Mouse (Mus musculus): ENCODE data around the gene Gm8909. TPM values are rescaled to one million over a fixed set of nuclear protein-coding genes. Genes with fewer than 3 reads are reported as not detected.
"Not testable (repeated sequence)": the region's sequence is repeated elsewhere in the genome, so short reads cannot be mapped to it uniquely, and the experiment has no call there.

Gm8909 gene
- total RNA-seq (2021) = not detected

DNA sequence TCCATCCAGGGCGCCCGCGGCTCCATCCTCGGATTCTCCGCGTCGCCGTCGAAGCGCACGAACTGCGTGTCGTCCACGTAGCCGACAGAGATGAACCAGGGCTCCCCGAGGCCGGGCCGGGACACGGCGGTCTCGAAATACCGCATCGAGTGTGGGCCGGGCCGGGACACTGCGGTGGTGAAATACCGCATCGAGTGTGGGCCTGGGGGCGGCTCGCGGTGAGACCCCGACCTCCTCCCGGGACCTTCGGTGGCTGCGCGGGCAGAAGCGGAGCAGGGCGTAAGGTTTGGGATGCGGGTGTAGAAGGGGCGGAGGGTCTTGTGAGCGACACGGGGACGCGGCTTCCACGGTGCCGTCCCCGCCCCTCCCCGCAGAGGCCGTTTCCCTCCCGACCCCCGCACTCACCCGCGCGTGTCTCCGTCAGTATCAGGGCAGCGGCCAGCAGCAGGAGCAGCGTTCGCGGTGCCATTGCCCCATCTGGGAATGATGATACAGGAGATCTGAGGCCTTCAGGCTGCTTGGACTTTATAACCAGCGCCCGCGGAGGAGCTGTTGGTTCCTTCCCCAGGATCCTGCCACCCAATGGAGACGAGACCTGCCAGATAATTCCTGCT lies at the start of gene Gm8909:
Gm8909 (minus strand) TSS at position 499 of the 614 bp plus-strand sequence.
- DNase-seq (ENCODE audit: extremely low spot score in 1 of 2, low spot score in 1 of 2) = no peak

- no peak for DNase-seq (ENCODE audit: extremely low spot score in 1 of 2, low spot score in 1 of 2)
These were observed 47.2 kb upstream of the Gm8909 start for GRCm38 (mm10) chr17:36215586-36215985.

DNA sequence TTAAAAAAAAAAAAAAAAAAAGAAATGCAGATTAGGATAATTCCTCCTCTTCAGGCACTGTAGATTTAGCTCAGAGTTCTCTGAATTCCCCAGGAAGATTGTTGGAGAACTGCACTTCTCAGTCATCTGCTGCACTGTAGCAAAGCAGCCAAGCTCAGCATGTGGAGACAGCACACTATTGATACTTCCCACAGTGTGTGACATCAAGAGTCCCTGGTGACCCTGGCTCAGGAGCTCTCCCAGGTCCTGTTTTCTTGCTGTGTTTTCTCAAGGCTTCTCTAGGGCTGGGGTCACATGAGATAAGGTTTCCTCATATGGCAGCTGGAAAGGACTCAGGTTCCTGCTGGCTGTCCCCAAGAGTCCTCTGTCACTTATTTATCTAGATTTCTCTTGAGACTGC lies 38.5 kb upstream of the Gm8909 start:
- no peak for DNase-seq (ENCODE audit: extremely low spot score in 1 of 2, low spot score in 1 of 2)

DNA sequence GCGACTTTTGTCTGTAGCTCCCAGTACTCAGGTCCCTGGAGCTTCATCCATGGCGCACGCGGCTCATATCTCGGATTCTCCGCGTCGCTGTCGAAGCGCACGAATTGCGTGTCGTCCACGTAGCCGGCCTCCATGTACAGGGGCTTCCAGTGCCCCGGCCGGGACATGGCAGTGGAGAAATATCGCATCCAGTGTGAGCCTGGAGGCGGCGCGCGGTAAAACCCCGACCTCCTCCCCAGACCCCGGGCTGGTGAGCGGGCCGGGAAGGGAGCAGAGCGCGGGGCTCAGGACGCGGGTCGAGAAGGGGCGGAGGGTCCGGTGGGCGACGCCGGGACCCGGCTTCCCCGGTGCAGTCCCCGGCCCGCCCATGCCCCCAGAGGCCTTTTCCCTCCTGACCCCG lies 37.5 kb upstream of the Gm8909 start:
- no peak for DNase-seq (ENCODE audit: extremely low spot score in 1 of 2, low spot score in 1 of 2)

GRCm38 (mm10) chr17:36205456-36205855 lies 37.1 kb upstream of the Gm8909 start:
- no peak for DNase-seq (ENCODE audit: extremely low spot score in 1 of 2, low spot score in 1 of 2)

DNA sequence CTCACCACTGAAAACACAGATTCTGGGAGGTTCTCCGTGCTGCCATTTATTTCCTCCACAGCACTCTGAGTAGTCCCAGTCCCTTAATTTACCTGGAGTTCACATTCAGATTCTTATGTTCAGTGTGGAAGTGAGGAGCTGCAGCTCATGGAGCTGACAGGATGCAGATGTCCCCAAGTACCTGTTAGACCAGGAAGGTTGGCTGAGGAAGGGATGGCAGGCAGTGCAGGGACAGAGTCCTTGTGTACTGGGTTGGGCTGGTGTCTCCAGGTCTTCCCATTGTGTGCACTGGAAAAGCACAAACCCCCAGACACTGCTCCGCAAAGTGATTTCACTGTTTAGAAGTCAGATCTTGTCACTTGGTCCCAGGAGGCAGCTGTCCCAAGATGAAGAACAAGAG lies 33.5 kb upstream of the Gm8909 start:
- no peak for DNase-seq (ENCODE audit: extremely low spot score in 1 of 2, low spot score in 1 of 2)

- DNase-seq (ENCODE audit: extremely low spot score in 1 of 2, low spot score in 1 of 2) = no peak
These were observed 30.0 kb upstream of the Gm8909 start for GRCm38 (mm10) chr17:36198317-36198716.

DNA sequence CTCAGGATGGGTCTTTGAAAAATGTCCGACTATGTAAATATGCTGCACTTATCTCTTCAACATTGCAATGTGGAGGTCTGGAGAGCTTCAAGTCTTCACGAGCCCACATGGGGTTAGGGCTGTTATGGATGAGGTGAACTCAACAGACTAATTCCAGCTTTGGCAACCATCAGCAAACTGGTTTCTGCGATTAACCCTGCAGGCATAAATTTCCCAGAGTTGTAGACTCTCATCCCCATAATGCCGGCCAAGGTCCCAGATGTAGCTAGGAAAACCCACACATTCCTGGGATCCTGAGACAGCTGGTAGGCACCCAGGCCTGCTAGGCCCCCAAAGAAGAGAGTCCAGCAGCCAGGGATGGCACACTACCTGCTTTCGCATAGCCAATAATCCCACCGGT lies 26.1 kb upstream of the Gm8909 start:
- no peak for DNase-seq (ENCODE audit: extremely low spot score in 1 of 2, low spot score in 1 of 2)

DNA sequence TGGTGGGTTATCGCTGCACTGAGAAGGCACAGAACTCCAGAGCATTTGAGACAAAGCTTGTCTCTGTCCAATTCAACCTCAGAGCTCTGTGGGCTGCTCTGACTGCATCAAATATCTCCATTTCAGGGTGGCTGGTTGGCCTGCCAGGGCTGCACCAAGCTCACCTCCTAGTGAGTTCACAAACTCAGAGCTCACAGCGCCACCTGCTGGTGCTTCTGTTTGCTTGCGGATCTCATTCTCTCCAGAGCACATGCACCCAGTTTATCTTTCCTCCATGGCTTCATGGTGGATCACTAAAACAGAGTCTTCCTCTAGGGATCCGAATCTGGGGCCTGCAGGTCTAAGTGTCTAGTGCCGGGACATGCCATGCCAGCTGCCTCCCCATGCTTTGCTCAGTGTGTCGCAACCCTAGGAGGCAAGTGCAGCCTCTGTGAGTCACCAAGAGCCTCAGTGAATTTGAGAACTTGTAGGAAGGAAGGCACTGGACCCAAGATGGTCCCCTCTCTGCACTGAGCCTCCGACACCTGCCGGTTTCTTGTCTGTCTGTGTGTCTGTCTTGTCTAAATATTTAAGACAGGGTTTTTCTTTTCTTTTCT lies 25.3 kb upstream of the Gm8909 start:
- peak; percentile 22 to 74 for DNase-seq (ENCODE audit: extremely low spot score in 1 of 2, low spot score in 1 of 2)

- no peak for DNase-seq (ENCODE audit: extremely low spot score in 1 of 2, low spot score in 1 of 2)
These were observed 24.0 kb upstream of the Gm8909 start for GRCm38 (mm10) chr17:36192371-36192770.

- DNase-seq (ENCODE audit: extremely low spot score in 1 of 2, low spot score in 1 of 2) = no peak
These were observed 21.8 kb upstream of the Gm8909 start, which contains the start of gene H2-T3 for GRCm38 (mm10) chr17:36190169-36190507. Gene H2-T3 (minus strand): TSS chr17:36190287.

DNA sequence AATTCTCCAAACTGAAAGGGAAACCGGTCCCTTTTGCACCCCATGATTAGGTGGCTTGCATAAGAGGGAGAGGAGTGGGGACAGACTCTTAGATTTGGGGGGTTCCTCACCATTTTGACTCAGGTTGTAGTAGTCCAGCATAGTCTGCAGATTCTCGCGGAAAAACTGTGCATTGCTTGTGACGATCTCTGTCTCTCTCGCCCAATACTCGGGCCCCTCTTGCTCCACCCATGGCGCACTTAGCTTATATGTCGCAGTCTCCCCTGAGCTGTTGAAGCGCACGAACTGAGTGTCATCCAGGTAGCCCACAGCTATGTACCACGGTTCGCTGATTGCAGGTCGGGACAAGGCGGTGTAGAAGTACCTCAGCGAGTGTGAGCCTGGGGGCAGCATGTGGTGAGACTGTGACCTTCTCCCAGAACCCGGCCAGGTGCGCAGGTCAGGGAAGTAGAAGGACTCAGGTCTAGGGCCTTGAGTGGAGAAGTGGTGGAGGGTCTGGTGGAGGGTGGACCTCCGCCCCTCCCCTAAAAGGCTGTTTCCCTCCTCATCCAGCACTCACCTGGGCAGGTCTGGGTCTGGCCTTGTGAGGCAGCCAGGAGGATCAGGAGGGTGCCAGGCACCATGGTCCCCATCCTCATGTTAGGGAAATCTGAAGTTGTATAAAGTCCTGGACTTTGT lies 21.3 kb upstream of the Gm8909 start:
- no peak for DNase-seq (ENCODE audit: extremely low spot score in 1 of 2, low spot score in 1 of 2)

DNA sequence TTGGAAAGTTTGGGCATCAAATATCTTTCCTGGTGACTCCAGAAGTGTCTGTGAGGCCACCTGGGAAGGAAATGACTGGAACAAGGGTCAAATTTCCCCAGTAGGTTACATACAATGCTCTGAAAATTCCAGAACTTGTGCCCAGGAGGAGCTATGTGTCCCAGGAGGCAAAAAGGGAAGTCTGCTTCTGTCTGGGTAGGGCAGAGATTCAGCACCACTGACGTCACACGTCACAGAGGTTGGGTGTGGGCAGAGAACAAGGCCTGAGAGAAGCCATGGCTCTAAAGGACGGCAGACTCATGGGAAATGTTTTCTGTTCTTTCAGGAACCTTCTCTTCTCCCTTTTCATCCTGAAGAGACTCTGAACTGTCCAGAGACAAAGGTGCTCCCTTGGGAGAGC lies 19.2 kb upstream of the Gm8909 start:
- DNase-seq (ENCODE audit: extremely low spot score in 1 of 2, low spot score in 1 of 2) = no peak

DNA sequence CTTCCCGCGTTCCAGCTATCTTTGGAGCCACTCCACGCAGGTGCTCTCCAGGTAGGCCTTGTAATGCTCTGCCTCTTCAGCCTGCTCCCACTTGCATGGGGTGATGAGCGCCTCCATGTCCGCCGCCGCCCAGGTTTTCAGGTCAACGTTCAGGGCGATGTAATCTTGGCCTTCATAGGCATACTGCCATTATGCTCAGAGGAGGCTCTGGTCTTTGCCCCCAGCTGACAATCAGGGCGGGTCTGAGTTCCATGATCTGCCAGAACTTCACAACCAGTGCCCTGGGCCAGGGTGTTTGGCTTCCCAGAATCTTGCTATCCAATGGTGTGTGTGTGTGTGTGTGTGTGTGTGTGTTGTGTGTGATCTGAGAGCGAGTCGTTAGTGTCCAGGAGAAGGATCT lies 13.9 kb upstream of the Gm8909 start:
- no peak for DNase-seq (ENCODE audit: extremely low spot score in 1 of 2, low spot score in 1 of 2)

- DNase-seq (ENCODE audit: extremely low spot score in 1 of 2, low spot score in 1 of 2) = not testable (repeated sequence)
These were observed 11.1 kb upstream of the Gm8909 start for GRCm38 (mm10) chr17:36179446-36179845.

GRCm38 (mm10) chr17:36178938-36179337 lies 10.6 kb upstream of the Gm8909 start:
- DNase-seq (ENCODE audit: extremely low spot score in 1 of 2, low spot score in 1 of 2) = not testable (repeated sequence)

- not testable (repeated sequence) for DNase-seq (ENCODE audit: extremely low spot score in 1 of 2, low spot score in 1 of 2)
These were observed 7.8 kb upstream of the Gm8909 start for GRCm38 (mm10) chr17:36176132-36176531.

DNA sequence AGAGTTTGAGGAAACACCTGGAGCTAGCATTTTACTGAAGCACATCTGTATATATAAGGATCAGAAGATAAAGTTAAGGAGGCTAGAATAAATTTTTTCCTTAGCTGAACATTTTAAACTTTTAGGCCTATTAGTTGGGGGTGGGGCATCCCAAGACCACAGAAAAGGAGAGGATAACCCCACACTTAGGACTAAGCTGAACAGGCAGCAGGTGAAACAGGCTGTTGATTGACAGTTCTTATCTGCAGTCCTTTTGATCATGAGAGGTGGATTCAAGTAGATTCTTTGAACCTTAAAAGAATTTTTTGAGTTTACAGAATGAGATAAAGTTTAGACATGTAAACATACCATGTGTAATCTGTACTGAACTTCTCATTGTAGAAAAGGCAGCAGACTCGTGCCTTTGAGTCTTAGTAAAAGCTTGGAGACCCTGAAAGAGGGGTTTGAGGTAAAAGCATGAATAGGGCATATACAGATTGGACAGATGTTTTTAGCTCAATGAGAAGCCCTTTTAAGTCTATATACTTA lies 2.0 kb upstream of the Gm8909 start:
- DNase-seq (ENCODE audit: extremely low spot score in 1 of 2, low spot score in 1 of 2) = no peak

GRCm38 (mm10) chr17:36169753-36170152 lies 1.4 kb upstream of the Gm8909 start:
- no peak for DNase-seq (ENCODE audit: extremely low spot score in 1 of 2, low spot score in 1 of 2)

DNA sequence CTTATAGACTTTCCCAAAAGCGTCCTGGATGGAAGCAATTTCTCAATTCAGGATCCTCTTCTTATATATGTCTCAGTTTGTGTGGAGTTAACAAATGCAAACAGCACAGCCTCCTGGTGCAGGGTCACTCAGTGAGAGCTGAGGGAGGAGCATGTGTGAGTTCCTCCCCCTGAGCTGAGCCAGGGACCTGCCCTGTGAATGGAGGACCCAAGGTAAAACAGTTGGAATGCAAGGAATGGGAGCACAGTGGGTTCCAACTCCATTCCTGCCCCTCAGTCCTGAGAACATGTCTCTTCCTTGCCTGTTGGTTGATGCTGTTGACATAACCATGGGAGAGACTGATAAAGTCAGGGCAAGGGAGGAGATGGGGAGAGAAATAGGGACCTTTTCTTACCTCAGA lies 757 bp upstream of the Gm8909 start:
- not testable (repeated sequence) for DNase-seq (ENCODE audit: extremely low spot score in 1 of 2, low spot score in 1 of 2)

GRCm38 (mm10) chr17:36167306-36168038 lies 865 bp downstream of the Gm8909 start:
- DNase-seq (ENCODE audit: extremely low spot score in 1 of 2, low spot score in 1 of 2) = no peak
